ENCODE assay signal across 8 mouse cellular contexts in the genomic region with DNA sequence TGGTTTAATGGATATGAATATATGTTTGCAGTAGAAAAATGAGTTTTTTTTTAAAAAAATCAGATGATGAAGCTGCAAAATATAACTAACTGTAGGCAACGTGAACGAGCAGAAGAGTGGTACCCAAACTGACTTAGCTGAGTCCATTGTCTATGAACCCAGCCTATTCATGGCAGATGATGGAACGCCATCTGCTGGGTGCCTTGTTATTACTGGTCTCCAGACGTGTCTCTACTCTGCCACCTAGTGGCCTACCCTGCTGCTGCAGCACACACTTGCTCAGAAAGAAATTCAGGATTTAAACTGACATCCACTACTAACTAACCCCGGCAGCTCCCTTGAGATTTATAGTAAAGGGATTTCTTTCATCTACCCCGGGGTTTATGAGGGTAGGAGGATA.
A peak's percentile ranks its signal among the peaks of the same experiment; 100 is the strongest.
DNase-seq lines count a peak whose midpoint lies in the region; ATAC-seq lines count a peak whose summit lies in the region.

No protein-coding gene starts in this region.

- H3K9me3 ChIP-seq in intestine, embryonic 14.5 days (ENCODE audit: control insufficient read depth, low read length), result peaks cover 6% of the 10 kb centered on the region; the same call in 1 of the 2 replicates
- peaks cover 2% of the 10 kb centered on the region; the same call in 1 of the 2 replicates for H3K9me3 ChIP-seq in intestine, embryonic 16.5 days (ENCODE audit: control insufficient read depth, low read length)
- H3K9me3 ChIP-seq in limb, embryonic 13.5 days, result peaks cover 4% of the 10 kb centered on the region; the same call in 1 of the 2 replicates

- no peak for ATAC-seq in intestine, embryonic 14.5 days (replicated peaks; ENCODE audit: low FRiP score, low TSS enrichment, low read depth)
- ATAC-seq in intestine, embryonic 16.5 days, result no peak
- ATAC-seq in limb, embryonic 13.5 days (ENCODE audit: low FRiP score, low read depth), result peak; percentile 72; the same call in 1 of the 2 replicates

- no peak overlapping the region for H3K4me3 ChIP-seq in intestine, embryonic 14.5 days (ENCODE audit: low read depth, low read length)
- H3K4me3 ChIP-seq in intestine, embryonic 16.5 days (ENCODE audit: low read length), result no peak overlapping the region
- H3K4me3 ChIP-seq in limb, embryonic 13.5 days, result no peak overlapping the region

- no peaks in the 10 kb centered on the region for H3K27me3 ChIP-seq in intestine, embryonic 14.5 days (replicated peaks; ENCODE audit: control insufficient read depth, insufficient read depth, low read length)
- no peaks in the 10 kb centered on the region for H3K27me3 ChIP-seq in intestine, embryonic 16.5 days (replicated peaks; ENCODE audit: control insufficient read depth, insufficient read depth, low read length)
- H3K27me3 ChIP-seq in limb, embryonic 13.5 days, result no peaks in the 10 kb centered on the region
- H3K27me3 ChIP-seq in splenic B cell, adult 2 months (ENCODE audit: control insufficient read depth, insufficient read depth, low read length, poor library complexity, severe bottlenecking), result no peaks in the 10 kb centered on the region

- H3K9ac ChIP-seq in intestine, embryonic 14.5 days (ENCODE audit: low read length), result no peak overlapping the region
- no peak overlapping the region for H3K9ac ChIP-seq in intestine, embryonic 16.5 days (ENCODE audit: low read depth, low read length)
- H3K9ac ChIP-seq in limb, embryonic 13.5 days, result no peak overlapping the region

- no peaks in the 10 kb centered on the region for H3K4me1 ChIP-seq in intestine, embryonic 14.5 days (replicated peaks; ENCODE audit: control insufficient read depth, insufficient read depth, low read length)
- peaks cover 4% of the 10 kb centered on the region for H3K4me1 ChIP-seq in intestine, embryonic 16.5 days (ENCODE audit: control insufficient read depth, insufficient read depth, low read length)
- H3K4me1 ChIP-seq in limb, embryonic 13.5 days, result no peaks in the 10 kb centered on the region

- DNase-seq in intestine, embryonic 14.5 days (ENCODE audit: low spot score), result peak; percentile 92
- DNase-seq in cerebellum, postnatal 36 days, result peak; percentile 71
- peak; percentile 62 to 68 for DNase-seq in gastrocnemius, adult 8-10 months (ENCODE audit: low spot score in 2 of 2)
- peak; percentile 89 for DNase-seq in kidney, adult 9 months
- peak; percentile 61 to 81 for DNase-seq in natural killer cell, adult 2 months (ENCODE audit: low spot score in 2 of 2)
- peak; percentile 94 for DNase-seq in splenic B cell, adult 2 months (ENCODE audit: low read depth, low spot score)

- no peak overlapping the region for H3K4me2 ChIP-seq in intestine, embryonic 14.5 days (ENCODE audit: low read length)
- no peak overlapping the region for H3K4me2 ChIP-seq in intestine, embryonic 16.5 days (ENCODE audit: low read depth, low read length)
- no peak overlapping the region for H3K4me2 ChIP-seq in limb, embryonic 13.5 days (replicated peaks)

- H3K36me3 ChIP-seq in intestine, embryonic 14.5 days (ENCODE audit: control insufficient read depth, insufficient read depth, low read length), result no peaks in the 10 kb centered on the region
- H3K36me3 ChIP-seq in intestine, embryonic 16.5 days (ENCODE audit: control insufficient read depth, insufficient read depth, low read length), result no peaks in the 10 kb centered on the region
- H3K36me3 ChIP-seq in limb, embryonic 13.5 days, result no peaks in the 10 kb centered on the region
- H3K36me3 ChIP-seq in splenic B cell, adult 2 months (ENCODE audit: control insufficient read depth, insufficient read depth, low read length, poor library complexity, severe bottlenecking), result no peaks in the 10 kb centered on the region

- WGBS in intestine, embryonic 14.5 days, result 14% methylated on average over 6 of the region's 6 CpGs
- WGBS in intestine, embryonic 16.5 days, result 11% methylated on average over 6 of the region's 6 CpGs
- WGBS in limb, embryonic 13.5 days, result 2% methylated on average over 6 of the region's 6 CpGs

- H3K27ac ChIP-seq in intestine, embryonic 14.5 days (ENCODE audit: low read depth), result no peak overlapping the region
- H3K27ac ChIP-seq in intestine, embryonic 16.5 days (ENCODE audit: low read length), result no peak overlapping the region
- no peak overlapping the region for H3K27ac ChIP-seq in limb, embryonic 13.5 days
